Mouse (Mus musculus): ENCODE measurements around the gene Gm14569. TPM values are rescaled to one million over a fixed set of nuclear protein-coding genes. Genes with fewer than 3 reads are reported as not detected.
A peak's percentile ranks its signal among the peaks of the same experiment; 100 is the strongest.

Gm14569 gene
- total RNA-seq (2021) = 1 to 10 TPM; 1.9 to 3.7 TPM

- no peak for DNase-seq (ENCODE audit: extremely low spot score in 1 of 2, low spot score in 1 of 2)
These were observed at the start of gene Gm14569 for GRCm38 (mm10) chrX:36491730-36492129. TSS of gene Gm14569 (minus strand) at chrX:36491830.

DNA sequence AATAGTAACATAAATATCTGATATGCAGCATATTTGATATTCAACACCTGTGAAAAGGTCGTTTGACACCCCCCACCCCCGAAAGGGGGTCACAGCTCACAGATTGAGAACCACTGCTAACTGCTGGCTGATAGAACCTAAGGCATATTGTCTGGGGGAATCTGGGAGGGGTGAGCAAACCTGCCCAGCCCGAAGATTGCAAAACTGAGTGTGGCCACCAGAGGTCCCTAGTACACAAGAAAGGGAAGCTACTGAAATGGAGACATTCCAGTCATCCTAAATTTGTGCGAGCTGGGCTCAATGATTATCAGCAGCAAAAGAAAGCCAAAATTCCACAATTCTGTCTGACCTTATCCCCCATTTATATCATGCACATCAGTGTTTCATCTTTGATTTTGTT, 42.9 kb upstream of the Gm14569 start:
- DNase-seq (ENCODE audit: extremely low spot score in 1 of 2, low spot score in 1 of 2) = peak; percentile 71 to 90

- DNase-seq (ENCODE audit: extremely low spot score in 1 of 2, low spot score in 1 of 2) = no peak
These were observed 42.1 kb upstream of the Gm14569 start for GRCm38 (mm10) chrX:36533744-36534143.

- no peak for DNase-seq (ENCODE audit: extremely low spot score in 1 of 2, low spot score in 1 of 2)
These were observed 38.6 kb upstream of the Gm14569 start for GRCm38 (mm10) chrX:36530251-36530650.

GRCm38 (mm10) chrX:36523729-36524128, 32.1 kb upstream of the Gm14569 start:
- no peak for DNase-seq (ENCODE audit: extremely low spot score in 1 of 2, low spot score in 1 of 2)

DNA sequence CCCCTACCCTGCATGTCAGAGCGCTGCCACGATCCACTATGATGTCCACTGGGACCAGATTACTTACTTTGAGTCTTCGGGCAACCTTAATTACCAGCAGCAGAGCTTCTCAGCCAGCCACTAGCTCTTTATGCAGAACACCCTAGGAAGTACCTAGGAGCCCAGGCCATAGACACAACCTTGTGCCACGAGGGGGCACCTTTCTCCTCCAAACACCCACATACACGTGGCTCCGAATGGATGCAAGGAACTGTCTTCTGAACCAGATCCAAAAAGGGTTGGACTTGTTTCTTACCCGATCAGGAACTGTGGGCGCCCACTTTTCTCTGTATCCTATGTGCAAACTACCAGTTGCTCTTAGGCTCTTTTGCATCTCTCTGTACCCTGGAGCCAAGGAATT, 22.1 kb upstream of the Gm14569 start:
- DNase-seq (ENCODE audit: extremely low spot score in 1 of 2, low spot score in 1 of 2) = no peak

GRCm38 (mm10) chrX:36513231-36513630, 21.6 kb upstream of the Gm14569 start:
- no peak for DNase-seq (ENCODE audit: extremely low spot score in 1 of 2, low spot score in 1 of 2)

GRCm38 (mm10) chrX:36506863-36507262, 15.2 kb upstream of the Gm14569 start:
- DNase-seq (ENCODE audit: extremely low spot score in 1 of 2, low spot score in 1 of 2) = no peak

DNA sequence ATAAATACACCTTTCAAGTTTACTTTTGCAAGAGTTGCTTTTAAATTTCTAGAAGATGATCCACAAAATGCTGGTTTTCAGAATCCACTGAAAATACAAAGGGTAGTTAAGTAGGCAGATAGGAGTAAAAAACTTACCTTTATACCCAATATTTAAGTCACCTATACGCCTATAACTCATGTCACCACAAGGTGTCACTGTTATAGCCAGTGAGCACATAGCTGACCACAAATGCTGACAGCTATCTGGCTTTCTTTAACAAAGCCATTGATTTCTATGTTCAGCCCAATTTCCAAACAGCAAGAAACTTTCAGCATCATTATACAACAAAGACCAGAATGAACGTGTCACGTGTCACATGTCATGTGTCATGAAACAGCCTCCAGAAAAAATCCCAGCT, 2.1 kb downstream of the Gm14569 start:
- no peak for DNase-seq (ENCODE audit: extremely low spot score in 1 of 2, low spot score in 1 of 2)

DNA sequence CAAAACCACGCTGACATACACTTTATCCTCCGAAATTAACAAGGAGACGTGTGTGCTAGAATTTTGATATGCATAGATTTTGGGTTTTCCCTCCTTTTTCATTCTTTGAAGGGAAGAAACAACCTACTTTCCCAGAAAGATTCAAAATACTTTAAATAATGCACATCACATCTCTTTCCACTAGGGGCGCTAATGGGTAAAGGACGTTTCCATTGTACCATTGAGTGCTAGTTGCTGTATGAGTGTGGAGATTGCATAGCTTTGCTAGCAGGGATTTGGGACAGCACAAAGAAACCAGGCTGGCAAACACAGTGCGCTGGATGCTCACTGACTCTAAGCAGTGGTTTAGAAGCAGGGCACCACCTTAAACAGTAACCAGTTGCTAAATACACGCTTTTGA, 3.6 kb downstream of the Gm14569 start:
- no peak for DNase-seq (ENCODE audit: extremely low spot score in 1 of 2, low spot score in 1 of 2)

GRCm38 (mm10) chrX:36474873-36475272, 16.8 kb downstream of the Gm14569 start:
- no peak for DNase-seq (ENCODE audit: extremely low spot score in 1 of 2, low spot score in 1 of 2)

- DNase-seq (ENCODE audit: extremely low spot score in 1 of 2, low spot score in 1 of 2) = peak in 1 of 2 experiments; percentile 26
These were observed 17.4 kb downstream of the Gm14569 start for GRCm38 (mm10) chrX:36474103-36474751.

GRCm38 (mm10) chrX:36456031-36456430, 35.6 kb downstream of the Gm14569 start:
- peak; percentile 8 to 60 for DNase-seq (ENCODE audit: extremely low spot score in 1 of 2, low spot score in 1 of 2)

GRCm38 (mm10) chrX:36437932-36438331, 53.7 kb downstream of the Gm14569 start:
- DNase-seq (ENCODE audit: extremely low spot score in 1 of 2, low spot score in 1 of 2) = no peak

DNA sequence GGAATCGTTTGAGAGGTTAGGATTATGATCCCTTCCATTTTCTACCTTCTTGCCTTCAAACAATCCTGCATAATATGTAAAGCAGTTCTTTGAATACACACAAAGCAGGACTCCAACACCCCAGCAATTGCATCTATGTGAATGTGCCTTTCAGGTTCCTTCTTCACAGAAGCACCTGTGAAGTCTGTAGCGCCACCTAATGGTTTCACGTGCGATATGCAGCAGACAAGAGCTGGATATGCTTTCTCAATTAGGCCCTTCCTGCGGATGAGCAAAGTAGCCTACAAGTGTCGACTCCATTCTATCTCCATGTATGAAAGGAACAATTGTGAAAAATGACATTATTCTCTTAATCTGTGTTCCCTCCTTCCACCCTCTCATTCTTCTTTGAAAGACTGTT, 56.6 kb downstream of the Gm14569 start:
- DNase-seq (ENCODE audit: extremely low spot score in 1 of 2, low spot score in 1 of 2) = no peak

GRCm38 (mm10) chrX:36419153-36419552, 72.5 kb downstream of the Gm14569 start:
- peak in 1 of 2 experiments; percentile 4 for DNase-seq (ENCODE audit: extremely low spot score in 1 of 2, low spot score in 1 of 2)

DNA sequence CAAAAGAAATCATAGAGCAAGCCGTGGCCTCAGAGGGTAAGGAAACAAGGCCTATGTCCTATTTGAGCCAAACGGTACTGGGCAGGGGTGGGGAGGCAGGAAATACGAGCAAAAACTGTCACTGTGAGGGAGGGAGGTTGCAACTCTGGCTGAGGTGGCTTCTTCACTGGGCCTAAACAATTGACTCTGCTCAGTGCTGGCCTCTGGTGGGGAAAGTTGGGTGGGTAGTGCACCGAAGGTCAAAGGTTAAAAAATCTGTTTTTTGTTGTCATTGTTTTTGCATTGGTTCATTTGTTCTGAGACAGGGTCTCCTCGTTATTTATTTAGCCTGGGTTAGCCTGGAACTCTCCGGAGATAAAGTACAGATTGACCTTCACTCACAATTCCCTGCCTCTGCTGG, 89.3 kb downstream of the Gm14569 start:
- no peak for DNase-seq (ENCODE audit: extremely low spot score in 1 of 2, low spot score in 1 of 2)

DNA sequence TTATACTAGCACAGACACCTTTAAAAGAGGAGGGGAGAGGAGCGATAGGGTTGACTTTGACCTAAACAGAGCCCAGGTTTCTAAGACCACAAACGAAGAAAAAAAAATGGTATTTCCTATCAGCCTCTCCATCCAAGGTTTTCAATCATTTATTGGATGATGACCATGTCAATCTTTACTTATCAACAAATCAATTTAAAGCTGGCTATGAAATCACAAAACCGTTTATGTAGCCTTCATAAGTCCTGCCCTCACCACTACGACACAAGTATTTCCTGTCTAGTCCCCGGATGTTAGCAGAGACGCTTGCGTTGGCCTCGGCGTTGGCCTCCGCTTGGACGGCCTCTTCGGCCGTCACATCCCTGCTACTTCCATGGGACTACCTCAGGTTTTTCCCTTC, 90.7 kb downstream of the Gm14569 start, which contains the start of gene Gm6268:
TSS of gene Gm6268 (plus strand) at position 301 of the 400 bp plus-strand sequence.
- no peak for DNase-seq (ENCODE audit: extremely low spot score in 1 of 2, low spot score in 1 of 2)

- DNase-seq (ENCODE audit: extremely low spot score in 1 of 2, low spot score in 1 of 2) = no peak
These were observed 98.4 kb downstream of the Gm14569 start for GRCm38 (mm10) chrX:36393279-36393678.

- DNase-seq (ENCODE audit: extremely low spot score in 1 of 2, low spot score in 1 of 2) = peak; percentile 20 to 25
These were observed 99.0 kb downstream of the Gm14569 start for GRCm38 (mm10) chrX:36392672-36393071.

DNA sequence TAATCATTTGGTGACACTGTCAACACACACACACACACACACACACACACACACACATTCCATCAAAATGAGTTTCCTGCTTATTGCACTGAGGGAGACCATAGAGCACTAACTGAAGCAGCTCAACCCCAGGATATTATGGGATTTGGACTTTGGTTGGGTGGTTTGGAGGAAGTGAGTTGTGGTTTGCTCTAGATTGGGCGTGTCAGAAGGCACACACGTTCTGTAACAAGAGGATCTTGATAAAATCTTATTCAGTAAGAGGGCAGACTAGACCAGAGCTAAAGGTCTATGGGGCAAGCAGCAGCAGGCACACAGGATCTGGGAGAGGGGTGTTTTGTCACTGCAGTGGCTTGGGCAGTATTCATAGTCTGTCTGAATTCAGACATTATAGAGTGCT, 101.1 kb downstream of the Gm14569 start:
- no peak for DNase-seq (ENCODE audit: extremely low spot score in 1 of 2, low spot score in 1 of 2)

DNA sequence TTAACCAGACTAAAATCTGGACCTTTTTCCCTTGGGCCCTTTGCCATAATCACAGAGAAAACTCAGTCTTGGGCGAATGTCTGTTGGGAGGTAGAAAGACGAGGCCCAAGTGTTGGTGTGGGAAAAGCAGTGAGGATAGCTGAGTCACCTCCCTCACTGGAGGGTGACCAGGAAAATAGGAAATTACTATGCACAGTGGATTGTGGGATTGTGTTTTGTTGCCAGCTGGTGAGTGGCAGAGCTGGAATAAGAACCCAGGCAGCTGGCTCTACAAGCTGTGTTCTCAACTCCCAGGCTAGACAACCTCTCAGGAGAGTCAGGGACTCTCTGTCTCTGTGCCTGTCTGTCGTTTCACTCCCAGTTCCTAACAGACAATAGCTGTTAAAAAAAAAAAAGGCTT, 101.7 kb downstream of the Gm14569 start:
- DNase-seq (ENCODE audit: extremely low spot score in 1 of 2, low spot score in 1 of 2) = peak; percentile 13 to 43

- DNase-seq (ENCODE audit: extremely low spot score in 1 of 2, low spot score in 1 of 2) = no peak
These were observed 106.3 kb downstream of the Gm14569 start for GRCm38 (mm10) chrX:36385340-36385739.
